Mouse (Mus musculus) kidney, embryonic 16.5 days (tissue): Measurements from ENCODE around the gene Tnpo3. TPM values are rescaled to one million over a fixed set of nuclear protein-coding genes. Genes with fewer than 3 reads are reported as not detected.

Experiments used
- ATAC-seq: fragments of 200-750 bp; cut with Nextera tagmentation; 2 replicates; pipeline ENCODE4 v1.8.0; 2017; ENCODE audit warnings: moderate TSS enrichment; ENCODE audit not compliant: low FRiP score, low TSS enrichment
- H3K27ac ChIP-seq: fragments of 300-500 bp; sonication (generic); 2 replicates; pipeline ENCODE4 v1.5.1; 2014; ENCODE audit warnings: low read length
- H3K27me3 ChIP-seq: fragments of 300-500 bp; sonication (generic); 2 replicates; pipeline ENCODE4 v1.6.1; 2014; ENCODE audit warnings: low read length, control low read depth, mixed read lengths; ENCODE audit not compliant: insufficient read depth
- H3K36me3 ChIP-seq: fragments of 300-500 bp; sonication (generic); 2 replicates; pipeline ENCODE4 v1.6.1; 2014; ENCODE audit warnings: low read length, control low read depth, mixed read lengths; ENCODE audit not compliant: insufficient read depth
- H3K4me1 ChIP-seq: fragments of 300-500 bp; sonication (generic); 2 replicates; pipeline ENCODE4 v1.6.1; 2014; ENCODE audit warnings: low read length, control low read depth, mixed read lengths; ENCODE audit not compliant: insufficient read depth
- H3K4me2 ChIP-seq: fragments of 300-500 bp; sonication (generic); replicated peaks from 2 replicates; pipeline ENCODE4 v1.6.1; 2014; ENCODE audit warnings: low read depth, low read length
- H3K4me3 ChIP-seq: fragments of 300-500 bp; sonication (generic); 2 replicates; pipeline ENCODE4 v1.5.1; 2014; ENCODE audit warnings: mild to moderate bottlenecking, low read length
- H3K9ac ChIP-seq: fragments of 300-500 bp; sonication (generic); replicated peaks from 2 replicates; pipeline ENCODE4 v1.6.1; 2014; ENCODE audit warnings: low read length
- H3K9me3 ChIP-seq: fragments of 300-500 bp; sonication (generic); 2 replicates; pipeline ENCODE4 v1.6.1; 2016; ENCODE audit warnings: low read length, control low read depth
- WGBS: fragments of 180-500 bp; shearing (Covaris S2); extraction: QIAGEN DNeasy Blood & Tissue Kit; methylation state at CpG from one replicate; pipeline ENCODE4 v1.1.7; 2014; 5-methylcytosine and 5-hydroxymethylcytosine counted together
- polyA plus RNA-seq: library from polyadenylated mRNA; unstranded; fragments of >200 nt; fragmentation: Nextera tagmentation; extraction: Ambion mirVana; gene quantifications from 2 replicates; pipeline ENCODE4 v1.2.1, GENCODE M21; 2015

The Tnpo3 gene
- polyA plus RNA-seq, 1 experiment from 2014 or later = 101 TPM

DNA sequence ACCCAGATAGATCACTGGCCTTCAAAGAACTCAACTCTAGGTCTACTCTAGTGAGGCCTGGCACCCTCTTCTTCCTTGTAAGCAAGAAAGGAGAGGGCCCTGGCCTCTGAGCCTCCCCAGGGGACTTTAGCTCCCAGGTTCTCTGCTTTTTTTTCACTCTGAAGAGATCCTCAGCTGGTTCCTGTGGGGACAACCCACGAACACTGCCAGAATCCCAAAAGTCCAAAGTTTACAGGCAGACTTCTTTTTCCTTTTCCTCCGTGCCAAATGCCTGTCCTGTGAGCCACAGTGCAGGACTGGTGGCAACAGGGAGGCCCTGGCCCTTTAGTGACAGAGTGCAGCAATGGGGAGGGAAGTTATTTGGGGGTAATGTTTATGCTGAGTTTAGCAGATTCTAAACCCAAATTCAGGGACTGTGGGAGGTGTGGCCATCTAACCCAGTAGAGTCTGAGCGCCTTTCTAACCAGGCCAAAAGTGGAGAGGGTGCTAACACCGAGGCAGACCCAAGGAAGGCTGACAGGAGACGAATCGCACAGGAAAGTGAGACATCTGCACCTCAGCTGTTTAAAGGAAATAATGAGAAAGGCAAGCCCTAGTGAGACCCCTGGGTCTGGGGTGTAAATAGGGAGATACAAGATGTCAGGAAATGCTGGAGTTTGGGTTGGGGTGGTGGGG is 86.9 kb downstream of the Tnpo3 start:
- no peak for ATAC-seq
- H3K9ac ChIP-seq = no peak overlapping the region
- H3K9me3 ChIP-seq = no peaks in the 10 kb centered on the region
- H3K27me3 ChIP-seq = peaks cover 13% of the 10 kb centered on the region
- 68% methylated on average over 6 of the region's 6 CpGs for WGBS
- H3K4me2 ChIP-seq = no peak overlapping the region
- H3K36me3 ChIP-seq = no peaks in the 10 kb centered on the region
- no peak overlapping the region for H3K4me3 ChIP-seq
- no peak overlapping the region for H3K27ac ChIP-seq
- peaks cover 25% of the 10 kb centered on the region for H3K4me1 ChIP-seq

DNA sequence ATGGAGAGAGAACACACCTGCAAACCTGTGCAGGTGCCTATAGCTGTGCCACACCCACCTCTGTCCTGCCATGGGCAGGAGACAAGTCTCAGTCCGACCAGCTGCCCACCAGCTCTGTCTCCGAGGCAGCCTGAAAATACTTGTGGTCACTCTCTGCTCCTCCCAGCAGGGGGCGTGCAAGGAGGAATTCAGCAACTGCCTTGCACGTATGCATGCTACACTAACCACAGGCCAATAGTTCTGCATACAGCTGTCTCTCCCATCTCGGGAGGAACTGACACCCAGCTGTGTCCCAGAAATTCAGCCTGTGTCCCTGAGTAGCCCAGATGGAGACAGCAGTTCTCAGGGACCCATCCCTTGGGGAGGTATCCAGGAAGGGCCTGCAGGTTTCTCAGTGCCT is 92.5 kb downstream of the Tnpo3 start:
- H3K27ac ChIP-seq = no peak overlapping the region
- H3K4me2 ChIP-seq = no peak overlapping the region
- no peaks in the 10 kb centered on the region for H3K9me3 ChIP-seq
- peaks cover 11% of the 10 kb centered on the region for H3K4me1 ChIP-seq
- no peak overlapping the region for H3K9ac ChIP-seq
- ATAC-seq = peak; percentile 36; the same call in 1 of the 2 replicates
- no peaks in the 10 kb centered on the region for H3K36me3 ChIP-seq
- WGBS = 6% methylated on average over 5 of the region's 5 CpGs
- H3K4me3 ChIP-seq = no peak overlapping the region
- H3K27me3 ChIP-seq = no peaks in the 10 kb centered on the region

GRCm38 (mm10) chr6:29513284-29513683 is 96.4 kb downstream of the Tnpo3 start:
- Histone ChIP-seq H3K9me3 (no peaks in the 10 kb centered on the region), H3K4me3 (no peak overlapping the region), H3K27me3 (no peaks in the 10 kb centered on the region), H3K27ac (peak overlapping the region; percentile 86), H3K4me1 (peaks cover 21% of the 10 kb centered on the region), H3K4me2 (peak overlapping the region; percentile 45), H3K9ac (peak overlapping the region; percentile 42; the same call in 1 of the 2 replicates), H3K36me3 (no peaks in the 10 kb centered on the region)
- ATAC-seq = peak; percentile 85
- 1% methylated on average over 11 of the region's 11 CpGs for WGBS

- peak overlapping the region; percentile 2; the same call in 1 of the 2 replicates for H3K27ac ChIP-seq
- H3K9ac ChIP-seq = no peak overlapping the region
- ATAC-seq = no peak
- 23% methylated on average over 2 of the region's 2 CpGs for WGBS
- H3K4me1 ChIP-seq = peaks cover 31% of the 10 kb centered on the region
- no peaks in the 10 kb centered on the region for H3K27me3 ChIP-seq
- H3K4me3 ChIP-seq = no peak overlapping the region
- no peaks in the 10 kb centered on the region for H3K9me3 ChIP-seq
- no peaks in the 10 kb centered on the region for H3K36me3 ChIP-seq
- H3K4me2 ChIP-seq = no peak overlapping the region
Measured at GRCm38 (mm10) chr6:29509086-29509485, 100.6 kb downstream of the Tnpo3 start.

DNA sequence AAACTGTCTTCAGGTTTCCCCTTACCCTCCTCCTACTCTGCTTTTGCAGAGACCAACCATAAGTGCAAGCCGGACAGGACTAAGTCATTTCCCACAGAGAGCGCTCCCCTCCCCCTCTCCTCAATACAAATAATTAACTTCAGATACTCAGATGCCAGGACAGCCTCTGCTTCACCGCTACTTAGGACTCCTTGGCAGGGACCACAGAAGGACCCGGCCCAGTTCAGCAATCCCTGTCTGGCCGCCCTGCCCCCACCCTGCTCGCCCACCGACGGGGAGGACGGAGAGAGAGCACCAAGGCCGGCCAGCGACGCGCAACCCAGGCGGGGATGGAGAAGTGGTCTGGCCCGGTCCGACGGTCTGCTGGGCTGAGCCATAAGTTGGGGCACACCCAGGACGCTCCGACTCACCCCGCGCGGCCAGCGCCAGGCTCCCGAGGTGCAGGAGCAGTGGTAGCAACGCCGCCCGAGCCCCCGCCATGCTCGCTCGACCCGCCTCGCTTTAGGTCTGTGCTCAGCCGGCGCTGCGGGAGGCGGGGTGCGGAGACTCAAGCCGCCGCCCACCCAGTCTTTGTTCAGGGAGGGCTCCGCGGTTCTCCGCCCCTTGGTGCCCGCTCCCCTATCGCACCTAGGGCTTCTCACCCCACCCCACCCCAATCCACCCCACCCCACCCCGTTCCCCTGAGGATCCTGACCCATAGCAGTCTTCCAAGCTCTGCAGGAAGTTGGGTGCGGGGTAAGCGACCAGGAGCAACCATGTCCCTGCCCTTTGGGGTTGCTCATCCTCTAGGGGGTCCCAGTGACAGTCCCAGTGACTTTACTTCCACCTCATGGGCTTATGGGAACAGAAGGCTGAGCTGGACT is 102.0 kb downstream of the Tnpo3 start, which contains the start of gene Kcp:
Gene Kcp (minus strand): TSS at position 506 of the 863 bp plus-strand sequence.
- Histone ChIP-seq H3K27ac (peak within 1 kb of the TSS; percentile 35), H3K27me3 (no peaks in the 10 kb centered on the region), H3K9ac (peak within 1 kb of the TSS; percentile 72), H3K4me2 (peak within 1 kb of the TSS; percentile 68), H3K9me3 (no peaks in the 10 kb centered on the region), H3K36me3 (no peaks in the 10 kb centered on the region), H3K4me3 (peak within 1 kb of the TSS; percentile 60), H3K4me1 (peaks cover 21% of the 10 kb centered on the region)
- peak; percentile 72 for ATAC-seq
- WGBS = 1% methylated on average over 40 of the region's 47 CpGs

DNA sequence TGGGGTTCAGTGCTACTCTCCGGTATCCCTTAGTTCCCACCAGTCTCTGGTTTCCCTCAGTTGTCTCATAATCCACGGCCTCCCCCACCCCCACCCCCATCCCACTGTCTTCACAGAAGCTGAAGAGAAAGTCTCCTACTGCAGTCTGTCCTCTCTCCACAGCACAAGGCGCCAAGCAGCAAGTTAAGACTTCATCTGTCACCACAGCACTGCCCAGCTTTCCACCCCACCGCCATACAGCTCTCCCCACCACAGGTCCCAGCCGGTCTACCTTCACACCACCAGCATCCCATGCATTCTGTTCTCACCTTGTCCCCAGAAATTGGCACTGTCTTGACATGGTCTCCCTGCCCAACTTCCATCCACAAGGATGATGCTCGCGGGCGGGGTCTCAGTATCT is 102.9 kb downstream of the Tnpo3 start:
- Histone ChIP-seq H3K9me3 (no peaks in the 10 kb centered on the region), H3K27me3 (no peaks in the 10 kb centered on the region), H3K9ac (peak overlapping the region; percentile 72), H3K36me3 (no peaks in the 10 kb centered on the region), H3K4me1 (peaks cover 21% of the 10 kb centered on the region), H3K27ac (no peak overlapping the region), H3K4me3 (peak overlapping the region; percentile 60), H3K4me2 (peak overlapping the region; percentile 68)
- WGBS = 17% methylated on average over 8 of the region's 8 CpGs
- ATAC-seq = peak; percentile 32

GRCm38 (mm10) chr6:29505493-29505892 is 104.2 kb downstream of the Tnpo3 start:
- no peak overlapping the region for H3K4me2 ChIP-seq

GRCm38 (mm10) chr6:29501599-29501998 is 108.1 kb downstream of the Tnpo3 start:
- WGBS = 83% methylated on average over 1 of the region's 1 CpGs
- Histone ChIP-seq H3K4me1 (peaks cover 5% of the 10 kb centered on the region; the same call in 1 of the 2 replicates), H3K9ac (no peak overlapping the region), H3K36me3 (0 out of 2 replicates have a peak, but pooled peaks cover 3% of the 10 kb centered on the region), H3K4me2 (no peak overlapping the region), H3K27ac (no peak overlapping the region), H3K27me3 (no peaks in the 10 kb centered on the region), H3K9me3 (no peaks in the 10 kb centered on the region), H3K4me3 (no peak overlapping the region)
- no peak for ATAC-seq

More at GRCm38 (mm10) chr6:29505493-29505892, 104.2 kb downstream of the Tnpo3 start:
- no peak for ATAC-seq
- Histone ChIP-seq H3K9me3 (no peaks in the 10 kb centered on the region), H3K9ac (no peak overlapping the region), H3K27me3 (no peaks in the 10 kb centered on the region), H3K27ac (no peak overlapping the region), H3K4me1 (peaks cover 21% of the 10 kb centered on the region), H3K36me3 (no peaks in the 10 kb centered on the region), H3K4me3 (no peak overlapping the region)
- WGBS = 91% methylated on average over 5 of the region's 5 CpGs

GRCm38 (mm10) chr6:29500810-29501209 is 108.9 kb downstream of the Tnpo3 start:
- no peaks in the 10 kb centered on the region for H3K27me3 ChIP-seq
- no peak overlapping the region for H3K4me3 ChIP-seq
- ATAC-seq = no peak
- no peaks in the 10 kb centered on the region for H3K9me3 ChIP-seq
- H3K4me1 ChIP-seq = no peaks in the 10 kb centered on the region
- H3K36me3 ChIP-seq = 0 out of 2 replicates have a peak, but pooled peaks cover 3% of the 10 kb centered on the region
- no peak overlapping the region for H3K4me2 ChIP-seq
- no peak overlapping the region for H3K27ac ChIP-seq
- no peak overlapping the region for H3K9ac ChIP-seq
- 93% methylated on average over 6 of the region's 6 CpGs for WGBS
